Mouse (Mus musculus) erythroblast, embryonic 14.5 days (primary cell): ENCODE data around the gene Ppt2.

Experiments used
- GATA1 ChIP-seq: IDR thresholded peaks from 2 replicates; pipeline ENCODE4 v1.6.1; 2012; ENCODE audit warnings: low read length, inconsistent platforms, mixed read lengths
- TAL1 ChIP-seq: IDR thresholded peaks from 3 replicates; pipeline ENCODE4 v1.6.1; 2012; ENCODE audit warnings: low read length, inconsistent platforms, mixed read lengths

- no peak for TF ChIP-seq GATA1
- no peak for TF ChIP-seq TAL1
These were observed 34.7 kb upstream of the Ppt2 start for GRCm38 (mm10) chr17:34662978-34663377.
